Mouse (Mus musculus) embryonic facial prominence, embryonic 14.5 days (tissue): ENCODE measurements at regions not wholly inside any gene's neighbourhood (a gene's known extent, or its start where the extent isn't known, plus 50 kb on each side); places are given as distances from the start of the nearest gene placed in this dataset.

Source experiments
- ATAC-seq: fragments of 200-750 bp; cut with Nextera tagmentation; 2 replicates; pipeline ENCODE4 v1.8.0; 2017; ENCODE audit warnings: low read depth, moderate number of reproducible peaks, moderate TSS enrichment
- DNase-seq: peaks from one replicate; pipeline ENCODE4 v3.0.0-alpha.2; 2015; ENCODE audit warnings: low spot score
- H3K27ac ChIP-seq: fragments of 300-500 bp; sonication (generic); replicated peaks from 2 replicates; pipeline ENCODE4 v1.5.1; 2014; ENCODE audit warnings: low read depth, mild to moderate bottlenecking, low read length, moderate library complexity
- H3K27me3 ChIP-seq: fragments of 300-500 bp; sonication (generic); replicated peaks from 2 replicates; pipeline ENCODE4 v1.6.1; 2014; ENCODE audit warnings: low read length; ENCODE audit not compliant: control insufficient read depth, insufficient read depth
- H3K36me3 ChIP-seq: fragments of 300-500 bp; sonication (generic); 2 replicates; pipeline ENCODE4 v1.6.1; 2014; ENCODE audit warnings: low read length, mixed read lengths; ENCODE audit not compliant: control insufficient read depth, insufficient read depth
- H3K4me1 ChIP-seq: fragments of 300-500 bp; sonication (generic); 2 replicates; pipeline ENCODE4 v1.6.1; 2014; ENCODE audit warnings: antibody characterized with exemption, low read length; ENCODE audit not compliant: control insufficient read depth, insufficient read depth
- H3K4me2 ChIP-seq: fragments of 300-500 bp; sonication (generic); 2 replicates; pipeline ENCODE4 v1.6.1; 2014; ENCODE audit warnings: low read depth, mild to moderate bottlenecking, low read length, moderate library complexity, mixed read lengths
- H3K4me3 ChIP-seq: fragments of 300-500 bp; sonication (generic); 2 replicates; pipeline ENCODE4 v1.5.1; 2014; ENCODE audit warnings: low read depth, mild to moderate bottlenecking, low read length
- H3K9ac ChIP-seq: fragments of 300-500 bp; sonication (generic); 2 replicates; pipeline ENCODE4 v1.6.1; 2014; ENCODE audit warnings: low read depth, mild to moderate bottlenecking, low read length, moderate library complexity, mixed read lengths
- H3K9me3 ChIP-seq: fragments of 300-500 bp; sonication (generic); 2 replicates; pipeline ENCODE4 v1.6.1; 2016; ENCODE audit warnings: low read length; ENCODE audit not compliant: control insufficient read depth
- WGBS: fragments of 180-500 bp; shearing (Covaris S2); extraction: QIAGEN DNeasy Blood & Tissue Kit; methylation state at CpG from one replicate; pipeline ENCODE4 v1.1.7; 2014; 5-methylcytosine and 5-hydroxymethylcytosine counted together

DNA sequence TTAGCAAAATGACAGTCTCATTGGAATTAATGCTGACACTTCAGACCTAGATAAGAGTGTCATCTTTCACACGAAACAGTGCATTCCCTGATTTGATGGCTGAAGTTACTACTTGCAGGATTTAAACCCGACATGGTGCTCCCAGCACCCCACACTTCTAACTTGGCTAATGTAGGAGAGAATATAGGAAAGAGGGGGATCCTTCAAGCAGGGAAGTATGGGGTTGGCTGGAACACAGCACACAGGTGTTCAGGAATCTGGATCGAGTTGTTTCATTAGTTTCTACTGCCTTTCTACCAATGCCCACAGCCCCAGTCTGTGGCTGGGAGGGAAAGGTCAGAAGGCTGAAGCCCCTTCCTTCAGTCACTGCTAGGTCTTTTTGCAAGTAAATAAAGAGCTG is 79.5 kb downstream of the Mtx3 start:
- ATAC-seq = no peak
- Histone ChIP-seq H3K9ac (no peak overlapping the region), H3K27ac (no peak overlapping the region), H3K4me3 (no peak overlapping the region), H3K27me3 (no peaks in the 10 kb centered on the region), H3K36me3 (no peaks in the 10 kb centered on the region), H3K4me1 (no peaks in the 10 kb centered on the region), H3K9me3 (no peaks in the 10 kb centered on the region), H3K4me2 (no peak overlapping the region)
- no peak for DNase-seq
- WGBS = 73% methylated on average over 3 of the region's 3 CpGs

DNA sequence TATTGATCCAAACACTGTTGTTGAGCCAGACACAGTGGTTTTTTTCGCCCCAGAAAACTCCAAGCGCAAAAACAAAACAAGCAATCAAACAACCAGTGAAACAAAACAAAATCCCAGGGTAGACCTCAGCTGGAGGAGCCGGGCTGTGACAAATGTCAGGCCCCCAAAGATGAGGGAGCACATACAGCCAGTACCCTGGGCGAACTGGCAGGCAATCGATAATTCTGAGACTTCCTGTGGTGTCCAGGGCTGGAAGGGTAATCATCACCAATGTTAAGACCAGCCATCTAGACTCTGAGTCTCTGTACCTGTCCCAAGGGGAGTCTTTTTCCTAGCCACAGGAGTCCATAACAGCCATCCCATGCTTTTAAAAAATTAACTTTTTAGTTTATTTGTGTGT is 80.6 kb downstream of the Mtx3 start:
- Histone ChIP-seq H3K4me3 (no peak overlapping the region), H3K4me1 (no peaks in the 10 kb centered on the region), H3K27me3 (no peaks in the 10 kb centered on the region), H3K27ac (no peak overlapping the region), H3K9me3 (no peaks in the 10 kb centered on the region), H3K36me3 (no peaks in the 10 kb centered on the region), H3K4me2 (no peak overlapping the region), H3K9ac (no peak overlapping the region)
- 72% methylated on average over 5 of the region's 5 CpGs for WGBS
- ATAC-seq = no peak
- no peak for DNase-seq

DNA sequence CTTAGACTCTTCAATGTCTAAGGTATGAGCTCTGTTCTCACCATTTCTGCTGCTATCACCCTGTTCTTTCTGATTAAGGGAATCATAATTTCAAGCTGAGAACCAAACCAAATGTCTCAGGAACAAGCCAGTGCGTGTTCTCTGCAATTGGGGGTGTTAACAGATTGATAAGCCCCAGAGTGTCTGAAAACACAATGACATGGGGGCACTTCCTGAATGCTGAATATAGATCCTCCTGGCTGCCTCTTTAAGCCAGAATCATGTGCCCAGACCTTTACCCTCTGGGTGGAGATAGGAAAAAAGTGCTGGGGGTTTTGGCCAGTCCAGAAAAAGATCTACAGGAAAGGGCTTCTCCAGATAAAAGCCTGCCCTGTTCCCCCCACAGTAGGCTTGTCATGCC is 84.0 kb downstream of the Mtx3 start:
- DNase-seq (no peak), ATAC-seq (no peak)
- Histone ChIP-seq H3K27me3 (no peaks in the 10 kb centered on the region), H3K4me3 (no peak overlapping the region), H3K27ac (no peak overlapping the region), H3K4me2 (no peak overlapping the region), H3K9ac (no peak overlapping the region), H3K36me3 (no peaks in the 10 kb centered on the region), H3K4me1 (no peaks in the 10 kb centered on the region; the same call in 1 of the 2 replicates), H3K9me3 (no peaks in the 10 kb centered on the region)
- WGBS = 52% methylated on average over 1 of the region's 1 CpGs

DNA sequence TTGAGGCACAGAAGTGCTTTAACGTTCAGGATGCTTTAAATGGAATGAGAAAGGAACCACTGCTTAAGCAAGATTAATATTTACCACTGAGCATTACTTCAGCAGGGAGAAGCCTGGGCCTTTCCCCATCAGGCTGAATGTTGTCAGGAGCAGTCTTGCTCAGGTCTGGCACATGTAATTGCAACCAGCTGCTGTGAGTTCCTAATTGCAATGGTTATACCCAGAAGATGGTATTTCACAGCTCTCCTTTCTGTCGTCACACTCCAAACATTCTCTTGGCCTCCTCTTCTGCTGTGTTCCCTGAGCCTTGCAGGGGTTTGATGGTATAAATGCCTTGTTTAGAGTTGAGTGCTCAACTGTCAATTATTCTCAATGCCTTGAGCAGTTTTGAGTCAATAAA is 87.1 kb downstream of the Mtx3 start:
- H3K27ac ChIP-seq = no peak overlapping the region
- H3K27me3 ChIP-seq = no peaks in the 10 kb centered on the region
- H3K4me1 ChIP-seq = no peaks in the 10 kb centered on the region; the same call in 1 of the 2 replicates
- no peak overlapping the region for H3K4me2 ChIP-seq
- 25% methylated on average over 2 of the region's 2 CpGs for WGBS
- H3K4me3 ChIP-seq = no peak overlapping the region
- no peaks in the 10 kb centered on the region for H3K9me3 ChIP-seq
- DNase-seq = peak; percentile 14
- H3K36me3 ChIP-seq = no peaks in the 10 kb centered on the region
- ATAC-seq = no peak
- H3K9ac ChIP-seq = no peak overlapping the region

DNA sequence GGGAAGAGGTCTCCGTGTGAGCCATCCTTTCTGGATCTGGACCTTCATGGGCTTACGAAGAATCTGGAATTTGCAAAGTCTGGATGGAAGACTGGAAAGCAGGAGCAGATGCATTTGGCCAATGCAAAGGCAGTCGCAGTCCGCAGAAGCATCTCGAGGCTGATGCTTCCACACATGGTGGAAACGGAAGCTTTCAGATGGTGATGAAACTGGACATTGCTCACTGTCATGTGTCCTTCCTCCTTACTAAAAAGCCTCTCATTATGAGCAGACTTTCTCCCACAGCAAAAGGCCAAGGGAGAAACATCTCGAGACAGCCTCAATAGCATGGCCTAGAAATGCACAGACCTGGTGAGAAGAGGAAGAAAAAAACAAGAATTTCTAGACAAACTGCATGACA is 94.5 kb downstream of the Mtx3 start:
- Histone ChIP-seq H3K4me3 (no peak overlapping the region), H3K27ac (no peak overlapping the region), H3K27me3 (no peaks in the 10 kb centered on the region), H3K36me3 (no peaks in the 10 kb centered on the region), H3K4me1 (no peaks in the 10 kb centered on the region), H3K4me2 (no peak overlapping the region), H3K9ac (no peak overlapping the region), H3K9me3 (no peaks in the 10 kb centered on the region)
- DNase-seq (no peak), ATAC-seq (no peak)
- 92% methylated on average over 7 of the region's 7 CpGs for WGBS

DNA sequence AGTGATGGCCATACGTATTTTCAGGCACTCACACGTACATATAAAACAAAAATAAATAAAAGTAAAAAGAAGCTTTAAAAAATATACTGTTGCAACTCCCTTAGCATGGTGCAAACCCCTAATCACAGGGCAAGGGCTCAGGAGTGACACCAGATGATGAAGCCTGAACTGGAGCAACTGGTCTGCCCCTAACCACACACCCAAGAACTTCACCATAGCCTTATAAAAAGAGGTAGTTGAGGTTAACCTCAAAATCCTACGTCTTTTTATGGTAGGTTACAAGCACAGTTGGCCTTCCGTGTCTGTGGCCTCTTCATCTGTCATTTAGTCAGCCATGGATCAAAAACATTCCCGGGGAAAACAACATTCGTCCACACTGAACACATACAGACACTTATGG is 96.0 kb downstream of the Mtx3 start:
- H3K9ac ChIP-seq = no peak overlapping the region
- no peak overlapping the region for H3K4me3 ChIP-seq
- H3K27me3 ChIP-seq = no peaks in the 10 kb centered on the region
- ATAC-seq (peak; percentile 33; the same call in 1 of the 2 replicates), DNase-seq (peak; percentile 50)
- 77% methylated on average over 6 of the region's 6 CpGs for WGBS
- no peak overlapping the region for H3K4me2 ChIP-seq
- H3K4me1 ChIP-seq = no peaks in the 10 kb centered on the region
- no peak overlapping the region for H3K27ac ChIP-seq
- no peaks in the 10 kb centered on the region for H3K9me3 ChIP-seq
- no peaks in the 10 kb centered on the region for H3K36me3 ChIP-seq

DNA sequence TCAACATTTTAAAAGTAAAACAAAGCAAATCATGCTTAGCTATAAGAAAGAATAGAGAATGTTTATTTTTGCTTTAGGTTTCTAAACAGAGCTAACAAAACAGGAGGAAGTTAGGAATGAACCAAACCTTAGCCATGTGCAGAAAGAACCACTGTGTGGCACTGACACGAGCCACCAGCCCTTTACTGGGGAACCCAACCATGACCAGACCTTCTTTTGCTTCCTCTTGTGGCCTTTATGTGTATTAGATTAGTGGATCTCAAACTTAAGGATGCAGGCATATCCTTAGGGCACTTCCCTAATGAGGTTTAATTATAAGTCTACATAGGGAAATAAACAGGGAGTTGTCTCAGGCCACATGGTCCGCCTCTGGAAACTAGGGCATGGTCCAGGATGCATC is 104.0 kb downstream of the Mtx3 start:
- Histone ChIP-seq H3K9ac (no peak overlapping the region), H3K4me3 (no peak overlapping the region), H3K27me3 (no peaks in the 10 kb centered on the region), H3K9me3 (no peaks in the 10 kb centered on the region), H3K4me1 (no peaks in the 10 kb centered on the region), H3K4me2 (no peak overlapping the region), H3K27ac (no peak overlapping the region), H3K36me3 (no peaks in the 10 kb centered on the region)
- WGBS = 67% methylated on average over 2 of the region's 2 CpGs
- no peak for ATAC-seq
- DNase-seq = no peak

DNA sequence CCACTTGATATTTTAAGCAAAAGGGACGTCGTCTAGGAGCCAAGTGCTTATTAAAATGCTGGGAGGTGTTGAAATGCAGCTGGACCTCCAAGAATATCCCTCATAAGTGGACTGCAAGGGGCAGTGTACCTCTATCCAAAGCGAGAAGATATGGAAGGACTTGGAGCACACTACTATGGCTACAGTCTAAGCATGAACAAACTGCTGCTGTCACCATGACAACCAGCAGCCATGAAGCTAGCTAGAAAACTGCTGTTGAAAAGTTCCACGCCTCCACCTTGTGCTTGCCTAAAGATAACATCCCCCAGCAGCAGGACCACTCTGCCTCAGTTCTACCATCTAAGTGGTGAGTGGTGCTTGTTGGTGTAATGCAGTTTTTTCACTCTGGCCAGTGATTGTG is 115.5 kb downstream of the Mtx3 start:
- no peaks in the 10 kb centered on the region for H3K9me3 ChIP-seq
- DNase-seq = peak; percentile 18

DNA sequence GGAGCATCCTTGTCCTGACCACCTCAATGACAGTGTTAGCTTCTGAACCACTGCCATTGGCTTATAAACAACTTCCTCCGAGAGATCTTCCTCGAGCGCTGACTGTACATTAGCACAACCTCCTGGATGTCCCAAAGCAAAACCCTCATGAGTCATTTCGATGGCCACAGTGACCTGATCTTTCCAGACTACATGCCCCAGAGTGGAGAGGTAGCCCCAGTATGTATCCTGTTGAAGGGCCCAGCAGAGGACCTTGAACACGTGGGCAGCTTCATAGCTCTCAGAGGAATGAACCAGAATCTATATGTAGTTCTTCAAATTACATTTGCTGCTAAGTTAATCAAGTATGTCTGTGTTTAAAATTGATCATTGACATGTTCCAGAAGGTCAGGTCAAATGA is 118.1 kb downstream of the Mtx3 start:
- no peaks in the 10 kb centered on the region for H3K4me1 ChIP-seq
- no peak overlapping the region for H3K27ac ChIP-seq
- ATAC-seq = no peak
- DNase-seq = no peak
- no peak overlapping the region for H3K4me3 ChIP-seq
- no peaks in the 10 kb centered on the region for H3K27me3 ChIP-seq
- no peak overlapping the region for H3K4me2 ChIP-seq
- no peaks in the 10 kb centered on the region for H3K36me3 ChIP-seq
- no peaks in the 10 kb centered on the region for H3K9me3 ChIP-seq
- WGBS = 84% methylated on average over 5 of the region's 5 CpGs
- H3K9ac ChIP-seq = no peak overlapping the region

More for the DNA sequence above, 115.5 kb downstream of the Mtx3 start:
- H3K4me1 ChIP-seq = no peaks in the 10 kb centered on the region
- H3K27me3 ChIP-seq = no peaks in the 10 kb centered on the region
- H3K27ac ChIP-seq = no peak overlapping the region
- H3K9ac ChIP-seq = no peak overlapping the region
- H3K36me3 ChIP-seq = no peaks in the 10 kb centered on the region
- no peak overlapping the region for H3K4me3 ChIP-seq
- ATAC-seq = no peak
- H3K4me2 ChIP-seq = no peak overlapping the region
- 67% methylated on average over 4 of the region's 4 CpGs for WGBS
